Mouse (Mus musculus) spleen, postnatal 36 days (tissue): ENCODE data around the gene Tmem218.

Experiments
- DNase-seq, 2 experiments: peaks; one replicate each; pipeline ENCODE4 v3.0.0; 2022; ENCODE audit warnings: low spot score in 2 of 2, mixed read lengths in 1 of 2

Gene Tmem218

DNA sequence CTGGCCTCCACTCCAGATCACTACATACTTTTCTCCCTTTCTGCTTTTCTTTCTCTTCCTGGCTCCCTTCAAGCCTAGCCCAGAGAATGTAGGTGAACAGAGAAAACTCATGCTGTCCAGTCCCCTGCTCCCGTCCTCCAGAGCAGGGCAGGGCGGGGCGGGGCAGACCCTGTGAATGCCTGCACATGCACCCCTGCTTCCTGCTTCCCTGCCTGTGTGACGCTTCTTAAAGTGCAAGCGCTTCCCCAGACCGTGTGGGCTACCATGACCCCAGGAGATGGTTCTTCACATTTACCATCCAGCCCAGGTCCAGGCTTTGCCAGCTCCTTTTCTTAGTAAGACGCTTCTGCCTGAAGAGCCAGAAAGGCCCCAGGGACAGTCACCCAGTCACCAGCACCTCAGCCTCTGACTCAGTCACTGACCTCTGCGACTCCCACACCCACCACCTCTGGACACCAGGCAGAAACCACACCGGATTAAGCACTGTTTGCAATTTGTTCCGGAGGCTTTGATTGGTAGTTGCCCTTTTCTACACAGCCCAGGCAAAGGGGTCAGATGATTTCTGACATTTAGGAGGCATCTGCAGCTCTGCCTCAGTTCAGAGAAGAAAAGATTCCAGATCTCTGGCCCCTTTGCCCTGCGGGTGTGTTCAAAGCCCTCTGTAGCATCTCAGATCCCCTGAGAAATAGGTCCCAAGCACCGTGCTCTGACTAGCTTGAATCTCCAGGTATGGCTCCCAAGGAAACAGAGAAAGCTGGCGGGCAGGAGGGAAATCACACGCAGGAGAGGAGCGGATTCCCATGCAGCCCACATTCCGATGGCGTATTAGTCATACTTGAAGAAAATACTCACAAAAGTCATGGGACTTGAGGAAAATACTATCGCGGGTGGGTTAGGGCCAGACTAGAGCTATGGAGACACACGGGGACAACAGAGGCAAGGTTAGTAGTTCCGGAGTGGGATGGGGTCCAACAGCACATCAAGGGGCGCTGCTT lies 24.5 kb downstream of the Tmem218 start:
- no peak for DNase-seq

DNA sequence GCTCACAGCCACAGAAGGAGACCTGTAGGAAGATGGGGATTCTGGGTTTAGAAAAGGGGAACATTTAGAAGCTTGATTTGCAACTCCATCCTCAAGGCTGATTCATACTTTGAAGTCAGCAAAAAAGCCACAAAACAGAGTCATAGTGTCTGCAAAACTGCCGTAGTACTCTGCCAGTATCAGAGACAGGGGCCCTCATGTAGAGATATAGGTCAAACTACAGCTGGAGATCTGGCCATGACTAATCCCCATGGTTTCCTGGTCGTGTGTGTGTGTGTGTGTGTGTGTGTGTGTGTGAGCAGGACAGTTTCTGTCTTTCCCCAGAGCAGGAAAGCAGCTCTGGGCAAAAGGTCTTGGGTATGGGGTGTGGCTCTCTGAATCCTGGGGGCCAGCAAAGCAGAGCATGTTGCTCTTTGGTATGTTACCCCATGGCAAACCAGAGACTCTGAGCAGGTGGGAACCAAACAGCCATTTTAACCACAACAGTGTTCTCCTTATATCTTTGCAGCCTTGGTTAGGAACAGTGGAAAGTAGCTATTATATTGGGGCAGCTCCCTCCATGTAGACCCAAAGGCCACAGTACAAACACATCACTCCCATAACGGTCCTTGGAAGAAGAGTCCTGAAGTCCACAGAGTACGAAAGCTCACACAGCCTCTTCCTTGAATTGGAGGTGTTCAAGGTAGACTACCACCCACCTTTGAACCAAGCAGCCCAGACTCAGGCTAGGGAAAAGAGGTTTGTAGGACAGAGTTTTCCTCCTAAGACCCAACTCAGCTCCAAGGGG lies 28.1 kb downstream of the Tmem218 start:
- DNase-seq = no peak

DNA sequence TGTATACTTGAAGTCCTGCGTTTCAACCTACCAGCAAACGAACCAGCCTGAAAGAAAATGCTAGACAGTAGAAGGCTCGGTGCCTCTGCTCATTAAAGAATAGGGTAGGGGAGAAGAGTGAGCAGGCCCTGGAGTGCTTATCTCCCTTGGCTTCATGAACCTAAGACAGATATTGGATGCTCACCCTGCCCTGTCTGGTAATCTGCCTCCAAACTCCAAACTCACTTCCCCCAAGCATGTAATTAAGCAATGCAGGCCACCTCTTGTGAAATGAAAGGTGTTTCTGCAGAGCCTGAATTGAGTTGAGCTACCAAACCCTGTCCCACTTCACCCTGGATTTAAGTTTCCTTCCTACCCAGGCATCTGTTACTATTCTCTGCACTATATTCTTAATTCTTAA lies 34.7 kb downstream of the Tmem218 start:
- no peak for DNase-seq

DNA sequence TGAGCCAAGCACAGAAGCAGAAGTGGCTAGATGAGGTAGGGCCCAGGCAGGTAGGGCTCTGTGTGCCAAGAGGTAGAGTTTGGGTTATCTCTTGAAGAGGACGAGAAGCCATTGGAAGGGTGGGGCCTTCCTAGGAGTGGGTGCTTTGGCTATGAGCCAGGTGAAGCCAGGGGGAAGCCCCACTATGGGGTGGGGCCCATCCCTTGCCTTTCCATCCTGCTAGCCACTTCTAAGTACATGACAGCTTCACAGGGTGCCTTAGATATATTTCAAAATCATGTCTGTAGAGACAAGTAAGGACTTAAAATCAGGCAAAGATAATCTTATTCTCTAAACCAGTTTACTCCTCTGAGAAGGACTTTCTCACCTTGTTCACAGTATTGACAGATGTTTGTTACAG lies 36.6 kb downstream of the Tmem218 start:
- no peak for DNase-seq

DNA sequence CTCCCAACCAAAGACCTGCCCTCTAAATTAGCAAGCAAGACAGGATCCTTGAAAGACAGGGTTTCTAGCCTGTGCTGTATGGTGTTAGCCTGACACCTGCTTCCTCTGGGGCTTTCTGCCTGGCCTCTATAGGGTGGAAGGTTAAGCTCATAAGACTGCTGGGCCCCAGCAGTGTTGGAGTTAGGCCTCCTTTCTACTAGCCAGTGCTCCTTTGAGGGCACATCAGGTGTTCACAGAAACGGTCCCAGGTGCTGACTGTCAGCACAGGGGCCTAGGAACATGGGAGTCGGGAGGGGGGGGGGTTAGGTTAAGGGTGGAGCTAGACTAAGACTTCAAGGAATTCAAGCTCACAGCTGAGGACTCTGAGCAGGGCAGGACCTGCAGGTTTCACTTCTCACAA lies 37.4 kb downstream of the Tmem218 start:
- no peak for DNase-seq

DNA sequence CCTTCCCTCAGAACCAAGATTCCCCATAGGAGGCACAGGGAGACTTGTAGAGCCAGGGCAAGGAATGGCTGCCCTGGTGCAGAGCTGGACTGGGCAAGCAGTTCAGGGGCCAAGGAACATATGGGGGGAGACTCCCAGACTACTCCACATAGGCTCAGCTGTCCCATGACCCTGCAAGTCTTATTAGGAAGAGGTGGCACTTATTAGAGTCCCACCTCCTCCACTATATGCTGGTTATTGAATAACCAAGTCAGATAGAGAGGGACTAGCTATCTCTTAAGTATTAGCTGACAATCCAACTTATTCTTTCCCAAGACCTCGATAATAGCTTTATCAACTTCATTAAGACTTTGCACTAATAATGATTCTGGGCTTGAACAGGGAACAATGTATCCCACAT lies 37.8 kb downstream of the Tmem218 start:
- DNase-seq = no peak

DNA sequence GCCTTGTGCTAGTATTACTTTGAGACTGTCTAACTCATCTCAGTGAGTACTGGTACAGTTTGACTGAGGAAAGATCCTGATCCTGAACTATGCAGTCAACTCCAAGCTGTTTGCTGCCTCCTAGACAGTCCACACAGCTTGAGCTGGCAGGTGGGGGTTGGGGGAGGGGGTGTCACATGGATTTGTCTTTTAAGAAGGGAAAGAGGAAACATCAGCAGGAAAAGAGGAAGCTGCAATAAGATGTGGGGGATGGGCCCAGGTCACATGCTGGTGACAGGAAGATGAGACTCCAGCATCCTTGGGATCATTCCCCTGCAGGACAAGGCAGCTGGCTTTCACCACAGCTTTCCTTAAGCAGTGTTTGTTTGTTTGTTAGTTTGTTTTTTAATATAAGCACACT lies 39.4 kb downstream of the Tmem218 start:
- peak; percentile 39 to 50 for DNase-seq

DNA sequence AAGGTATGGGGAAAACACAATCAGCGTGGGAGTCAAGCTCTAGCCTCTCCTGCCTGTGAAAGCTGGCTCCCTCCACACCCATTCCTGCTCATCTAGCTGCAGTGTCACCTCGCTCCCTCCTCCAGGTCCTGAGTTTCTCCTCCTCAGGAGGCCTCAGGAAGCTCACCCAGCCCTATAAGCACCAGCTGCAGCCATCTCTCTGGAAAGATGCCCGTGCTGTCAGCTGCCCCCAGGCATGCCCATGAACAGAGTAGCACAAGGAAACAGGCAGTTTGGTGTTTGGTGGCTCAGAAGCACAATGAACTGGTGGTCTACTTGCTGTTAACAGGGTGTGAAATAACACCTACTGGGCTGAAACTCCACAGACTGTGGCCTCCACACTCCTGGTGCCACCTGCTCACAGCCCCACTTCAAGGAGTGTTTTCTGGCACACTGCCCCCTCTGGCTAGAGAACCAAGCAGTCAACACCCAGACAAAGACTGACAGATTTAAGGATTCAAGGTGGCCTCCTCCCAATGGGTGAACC lies 40.4 kb downstream of the Tmem218 start:
- DNase-seq = no peak

DNA sequence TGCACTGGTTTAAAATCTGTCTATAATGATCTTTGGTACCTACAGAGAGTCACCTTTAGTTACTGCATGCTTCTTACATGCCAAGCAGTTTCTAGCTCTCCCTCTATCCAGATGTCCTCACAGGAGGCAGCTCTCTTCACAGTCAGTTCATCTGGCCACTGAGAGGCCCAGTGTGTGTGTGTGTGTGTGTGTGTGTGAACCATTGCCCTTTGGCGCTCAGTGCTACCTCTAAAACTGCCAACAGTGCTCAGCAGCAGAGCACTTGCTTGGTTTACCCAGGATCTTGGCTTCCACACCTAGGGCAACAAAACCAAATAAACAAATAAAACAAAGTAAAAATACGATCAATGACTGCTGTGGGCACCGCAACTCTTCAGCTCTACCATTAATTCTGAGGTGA lies 42.0 kb downstream of the Tmem218 start:
- DNase-seq = no peak

DNA sequence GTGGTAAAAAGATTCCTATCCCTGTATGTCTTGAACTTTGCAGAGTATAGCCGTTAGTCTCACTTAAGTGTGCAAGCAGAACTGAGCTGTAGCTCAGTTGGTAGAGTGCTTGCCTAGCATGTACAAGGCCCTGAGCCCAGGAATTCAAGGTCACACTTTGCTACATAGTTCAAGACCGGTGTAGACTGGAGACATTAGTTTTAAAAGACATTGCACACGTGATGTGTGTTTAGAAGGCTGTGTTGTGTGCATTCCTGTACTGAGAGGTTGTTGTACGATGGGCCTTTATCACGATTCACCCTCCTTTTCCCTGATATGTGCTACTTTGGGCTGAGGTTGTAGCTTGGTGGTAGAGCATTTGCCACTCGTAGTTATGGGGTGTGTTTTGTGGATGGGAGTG lies 42.6 kb downstream of the Tmem218 start:
- no peak for DNase-seq

DNA sequence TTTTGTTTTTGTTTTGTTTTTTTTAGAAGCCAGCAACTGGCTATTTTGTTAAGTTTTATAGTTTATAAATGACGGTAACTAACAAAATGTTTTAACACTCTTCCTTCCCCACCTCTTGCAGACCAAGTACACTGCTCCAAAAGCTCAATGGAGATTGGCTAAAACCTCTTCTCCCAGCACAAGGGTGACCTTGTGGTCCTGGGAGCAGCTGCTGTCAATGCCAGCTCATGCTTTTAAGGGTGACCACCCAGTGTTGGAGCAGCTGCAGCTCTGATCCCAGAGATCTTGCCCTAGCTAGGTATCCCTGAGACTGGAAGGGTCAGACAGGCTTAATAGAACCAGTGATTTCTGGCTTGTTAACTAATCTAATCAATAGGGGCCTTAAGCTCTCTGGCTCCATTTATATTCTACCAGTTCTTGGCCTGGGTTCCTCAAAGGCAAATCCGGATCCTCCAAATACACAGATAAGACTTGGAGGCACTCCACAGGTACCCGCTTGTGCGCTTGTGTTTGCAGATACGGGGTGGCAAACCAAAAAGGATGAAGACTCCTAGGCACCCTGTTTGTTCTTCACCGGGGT lies 46.6 kb downstream of the Tmem218 start:
- DNase-seq = no peak

DNA sequence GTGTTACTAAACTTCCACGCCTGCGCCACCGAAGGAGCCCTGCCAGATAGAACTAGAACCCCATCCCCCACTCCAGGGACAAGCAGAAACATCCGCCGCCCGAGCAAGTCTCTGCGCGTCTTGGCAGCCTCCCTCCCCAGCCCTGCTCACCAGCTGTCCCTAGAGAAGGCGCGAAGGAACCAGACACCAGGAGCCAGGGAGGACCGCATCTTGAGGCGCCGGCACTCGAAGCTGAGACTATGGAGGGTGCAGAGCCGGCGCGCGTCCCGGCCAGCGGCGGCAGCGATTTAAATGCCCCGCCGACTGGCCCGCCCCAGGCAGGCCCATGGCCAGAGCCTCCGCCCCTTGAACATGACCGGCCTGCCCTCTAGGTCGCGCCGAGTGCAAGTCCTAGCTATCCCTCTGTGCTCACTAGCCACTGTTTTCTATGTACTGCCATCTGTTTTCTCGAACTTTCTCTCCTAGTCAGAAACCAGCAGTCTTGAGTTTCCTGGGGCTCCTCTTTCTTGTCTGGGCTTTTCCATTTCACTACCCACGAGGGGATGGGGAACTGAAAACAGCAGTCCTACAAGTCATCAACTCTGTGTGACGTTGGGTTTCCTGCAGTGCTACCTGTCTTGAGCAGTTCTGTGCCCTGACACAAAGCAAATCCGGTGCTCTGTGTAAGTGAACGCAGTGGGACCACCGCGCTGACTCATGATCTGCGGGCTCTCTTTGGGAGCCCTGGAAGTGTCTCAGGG lies 47.3 kb downstream of the Tmem218 start, which contains the start of gene Slc37a2:
TSS of gene Slc37a2 (minus strand) at position 590 of the 740 bp plus-strand sequence.
- peak; percentile 85 for DNase-seq

DNA sequence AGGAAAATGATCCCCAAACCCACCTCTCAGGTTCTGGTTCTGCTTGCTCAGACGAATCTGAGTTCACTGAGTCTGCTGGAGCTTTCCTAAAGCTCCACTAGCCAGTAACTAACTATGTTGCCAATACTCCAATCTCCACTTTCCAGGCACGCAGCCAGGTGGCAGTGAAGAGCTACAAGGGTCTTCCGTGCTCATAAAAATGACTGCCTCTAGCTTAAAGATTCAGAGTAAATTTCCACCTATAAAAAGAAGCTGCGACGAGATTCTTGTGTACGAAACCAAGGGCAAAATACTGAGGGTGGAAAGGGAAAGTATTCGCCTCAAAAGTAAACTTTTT lies 47.8 kb downstream of the Tmem218 start:
- DNase-seq = peak in 1 of 2 experiments; percentile 58

DNA sequence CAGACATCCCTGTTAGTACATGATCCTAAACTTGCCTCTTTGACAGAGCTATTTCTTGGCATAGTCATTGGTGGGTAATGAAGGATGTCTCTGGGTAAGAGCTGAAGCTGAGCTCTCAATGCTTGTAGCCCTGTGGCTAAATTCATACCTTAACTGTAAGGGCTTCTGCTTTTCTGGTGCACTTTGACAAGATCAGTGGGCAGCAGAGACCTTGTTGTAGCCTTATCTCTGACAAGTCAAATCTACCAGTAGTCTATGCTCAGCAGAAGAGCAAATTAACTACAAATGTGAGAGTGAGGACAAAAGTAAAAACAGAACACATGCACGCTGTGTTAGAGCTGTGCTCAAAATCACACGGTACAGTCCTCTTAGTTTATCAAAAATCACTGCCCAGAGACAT lies 58.6 kb downstream of the Tmem218 start:
- DNase-seq = no peak
